Mouse (Mus musculus) intestine, embryonic 14.5 days (tissue): Measurements from ENCODE around the gene Spata13. TPM values are rescaled to one million over a fixed set of nuclear protein-coding genes. Genes with fewer than 3 reads are reported as not detected.

ENCODE experiments used
- polyA plus RNA-seq: library from polyadenylated mRNA; unstranded; fragments of >200 nt; fragmentation: Nextera tagmentation; extraction: Ambion mirVana; gene quantifications from 2 replicates; pipeline ENCODE4 v1.2.1, GENCODE M21; 2014

Gene Spata13
- polyA plus RNA-seq, 1 experiment from 2014 or later: 23.1 TPM

Other genes with a start within 250 kb of the Spata13 start
- gene C1qtnf9, start 134.1 kb downstream of the Spata13 start, polyA plus RNA-seq: 0.12 and 0.15 TPM in 2 replicates
- gene Mipep, start 150.6 kb downstream of the Spata13 start, polyA plus RNA-seq: 21.0 and 21.2 TPM in 2 replicates